Mouse (Mus musculus): ENCODE results near the gene Gpr50. TPM values are rescaled to one million over a fixed set of nuclear protein-coding genes. Genes with fewer than 3 reads are reported as not detected.

Gene Gpr50
- polyA plus RNA-seq, 1 experiment from 2014 or later: 2.1 TPM

DNA sequence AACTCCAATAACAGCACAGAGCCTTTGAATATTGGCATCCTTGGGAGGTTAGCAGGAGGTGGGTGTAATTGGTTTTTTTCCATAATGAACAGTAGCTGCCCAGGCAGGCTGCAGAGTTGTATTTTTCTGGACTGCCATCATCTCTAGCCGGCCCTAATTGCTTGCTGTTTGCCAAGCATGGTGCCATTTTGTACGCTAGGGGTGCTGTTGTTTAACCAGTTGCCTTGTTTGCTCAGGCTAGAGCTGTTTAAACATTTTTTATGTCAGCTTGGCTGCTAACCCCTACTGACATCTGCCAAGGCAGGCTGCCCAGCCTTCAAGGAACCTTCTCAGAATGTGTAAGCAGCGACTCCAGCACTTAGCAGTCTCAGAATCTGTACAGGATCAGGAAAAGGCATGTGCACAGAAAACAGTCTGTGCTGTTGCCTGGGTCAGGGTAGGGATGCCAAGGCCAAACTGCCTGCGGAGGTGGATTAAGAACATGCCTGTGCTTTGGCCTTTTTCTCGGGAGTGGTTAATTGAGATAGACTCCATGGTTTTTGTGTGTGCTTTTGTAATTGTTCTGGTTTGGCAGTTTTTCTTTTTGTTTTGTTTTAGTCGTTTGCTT is 14.5 kb upstream of the Gpr50 start:
- Histone ChIP-seq H3K4me2 (ENCODE audit: low read length) (no peak overlapping the region), H3K9ac (ENCODE audit: low read length) (no peak overlapping the region), H3K4me1 (ENCODE audit: control insufficient read depth in 2 of 2, insufficient read depth in 2 of 2, low read length in 2 of 2) (no peaks in the 10 kb centered on the region), H3K27me3 (ENCODE audit: control insufficient read depth, insufficient read depth, low read length) (no peaks in the 10 kb centered on the region), H3K27ac (replicated peaks in 1 of 2; ENCODE audit: control insufficient read depth in 1 of 2, insufficient read depth in 1 of 2, low read depth in 2 of 2, low read length in 2 of 2) (no peak overlapping the region), H3K4me3 (ENCODE audit: control insufficient read depth in 1 of 2, insufficient read depth in 1 of 2, low read depth in 1 of 2, low read length in 2 of 2) (no peak overlapping the region), H3K36me3 (ENCODE audit: control insufficient read depth, insufficient read depth, low read length) (no peaks in the 10 kb centered on the region), H3K9me3 (ENCODE audit: control insufficient read depth, low read length) (no peaks in the 10 kb centered on the region)
- WGBS: 43% methylated on average over 6 of the region's 6 CpGs
- no peak for ATAC-seq (ENCODE audit: insufficient number of reproducible peaks, insufficient read depth, low FRiP score, low read depth)

GRCm38 (mm10) chrX:71649993-71650392 is 13.5 kb upstream of the Gpr50 start:
- no peaks in the 10 kb centered on the region for H3K4me1 ChIP-seq (ENCODE audit: control insufficient read depth in 2 of 2, insufficient read depth in 2 of 2, low read length in 2 of 2)
- H3K9ac ChIP-seq (ENCODE audit: low read length): no peak overlapping the region
- 44% methylated on average over 8 of the region's 8 CpGs for WGBS
- no peaks in the 10 kb centered on the region for H3K27me3 ChIP-seq (ENCODE audit: control insufficient read depth, insufficient read depth, low read length)
- H3K4me2 ChIP-seq (ENCODE audit: low read length): no peak overlapping the region
- no peak for ATAC-seq (ENCODE audit: insufficient number of reproducible peaks, insufficient read depth, low FRiP score, low read depth)
- H3K4me3 ChIP-seq (ENCODE audit: control insufficient read depth in 1 of 2, insufficient read depth in 1 of 2, low read depth in 1 of 2, low read length in 2 of 2): no peak overlapping the region
- H3K9me3 ChIP-seq (ENCODE audit: control insufficient read depth, low read length): no peaks in the 10 kb centered on the region
- H3K36me3 ChIP-seq (ENCODE audit: control insufficient read depth, insufficient read depth, low read length): no peaks in the 10 kb centered on the region
- H3K27ac ChIP-seq (replicated peaks in 1 of 2; ENCODE audit: control insufficient read depth in 1 of 2, insufficient read depth in 1 of 2, low read depth in 2 of 2, low read length in 2 of 2): no peak overlapping the region

DNA sequence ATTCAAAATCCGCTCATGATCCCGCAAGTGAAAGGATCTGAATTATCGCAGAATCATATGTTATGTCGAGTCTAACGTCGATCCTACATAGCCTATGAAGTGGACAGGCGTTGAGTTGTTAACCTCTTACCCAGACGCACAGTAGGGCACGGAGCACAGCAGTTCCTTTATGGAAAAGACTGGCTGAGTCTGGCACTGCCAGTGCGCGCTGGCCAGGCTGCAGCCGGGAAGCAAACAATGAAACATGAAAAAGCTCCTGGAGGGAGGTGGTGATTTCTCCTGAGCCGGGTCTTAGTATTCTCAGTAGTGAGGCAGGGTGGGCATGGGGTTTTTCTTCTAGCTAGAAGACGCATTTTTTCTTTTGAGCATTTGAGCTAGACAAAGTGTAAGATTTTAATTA is 1.7 kb upstream of the Gpr50 start:
- H3K4me2 ChIP-seq (ENCODE audit: low read length): no peak overlapping the region
- no peak for ATAC-seq (ENCODE audit: insufficient number of reproducible peaks, insufficient read depth, low FRiP score, low read depth)
- no peak overlapping the region for H3K27ac ChIP-seq (replicated peaks in 1 of 2; ENCODE audit: control insufficient read depth in 1 of 2, insufficient read depth in 1 of 2, low read depth in 2 of 2, low read length in 2 of 2)
- H3K4me3 ChIP-seq (ENCODE audit: control insufficient read depth in 1 of 2, insufficient read depth in 1 of 2, low read depth in 1 of 2, low read length in 2 of 2): no peak overlapping the region
- peaks cover 80% of the 10 kb centered on the region for H3K27me3 ChIP-seq (ENCODE audit: control insufficient read depth, insufficient read depth, low read length)
- no peaks in the 10 kb centered on the region for H3K36me3 ChIP-seq (ENCODE audit: control insufficient read depth, insufficient read depth, low read length)
- H3K4me1 ChIP-seq (ENCODE audit: control insufficient read depth in 2 of 2, insufficient read depth in 2 of 2, low read length in 2 of 2): no peaks in the 10 kb centered on the region
- 26% methylated on average over 14 of the region's 14 CpGs for WGBS
- peaks cover 5% of the 10 kb centered on the region; the same call in 1 of the 2 replicates for H3K9me3 ChIP-seq (ENCODE audit: control insufficient read depth, low read length)
- no peak overlapping the region for H3K9ac ChIP-seq (ENCODE audit: low read length)

DNA sequence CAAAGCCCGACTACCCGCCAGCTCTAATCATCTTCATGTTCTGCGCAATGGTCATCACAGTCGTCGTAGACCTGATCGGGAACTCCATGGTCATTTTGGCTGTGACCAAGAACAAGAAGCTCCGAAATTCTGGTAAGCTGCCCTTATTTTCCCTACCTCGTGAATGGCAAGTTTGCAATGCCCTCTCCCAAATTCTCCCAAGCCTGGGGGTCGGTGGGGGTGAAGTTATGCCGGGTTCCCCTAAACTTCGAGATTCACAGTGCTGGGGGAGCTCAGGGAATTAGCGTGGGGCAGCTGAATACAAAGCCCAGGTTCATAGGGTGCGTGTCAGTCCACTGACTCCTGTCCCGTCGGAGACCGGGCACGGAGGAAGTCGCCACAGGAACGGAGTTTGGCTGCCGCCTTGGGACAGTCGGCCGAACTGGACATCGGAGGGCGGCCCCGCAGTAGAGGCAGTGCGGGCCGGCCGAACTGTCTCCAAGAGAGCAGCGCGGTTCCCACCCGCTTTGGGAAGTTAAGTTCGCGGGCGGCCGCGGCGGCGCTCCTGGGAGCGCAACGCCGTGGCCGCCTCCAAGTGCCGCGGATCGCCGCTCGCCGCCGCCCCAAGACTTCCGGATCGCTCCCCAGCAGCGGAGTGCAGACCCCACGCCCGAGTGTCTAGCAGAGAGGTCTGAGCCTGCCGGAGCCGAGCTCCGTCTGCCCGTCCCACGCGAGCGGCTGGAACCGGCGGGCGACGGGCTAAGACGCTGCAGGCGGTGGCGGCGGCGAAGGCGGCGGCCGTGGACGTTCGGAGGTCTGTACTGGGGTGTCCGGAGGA is 612 bp downstream of the Gpr50 start:
- no peak for ATAC-seq (ENCODE audit: insufficient number of reproducible peaks, insufficient read depth, low FRiP score, low read depth)
- Histone ChIP-seq H3K36me3 (ENCODE audit: control insufficient read depth, insufficient read depth, low read length) (no peaks in the 10 kb centered on the region), H3K9ac (ENCODE audit: low read length) (peak overlapping the region; percentile 44; the same call in 1 of the 2 replicates), H3K27me3 (ENCODE audit: control insufficient read depth, insufficient read depth, low read length) (peaks cover 80% of the 10 kb centered on the region), H3K27ac (replicated peaks in 1 of 2; ENCODE audit: control insufficient read depth in 1 of 2, insufficient read depth in 1 of 2, low read depth in 2 of 2, low read length in 2 of 2) (no peak overlapping the region), H3K4me1 (ENCODE audit: control insufficient read depth in 2 of 2, insufficient read depth in 2 of 2, low read length in 2 of 2) (no peaks in the 10 kb centered on the region), H3K9me3 (ENCODE audit: control insufficient read depth, low read length) (peaks cover 5% of the 10 kb centered on the region; the same call in 1 of the 2 replicates), H3K4me3 (ENCODE audit: control insufficient read depth in 1 of 2, insufficient read depth in 1 of 2, low read depth in 1 of 2, low read length in 2 of 2) (peak overlapping the region; percentile 46 to 55), H3K4me2 (ENCODE audit: low read length) (peak overlapping the region; percentile 72)
- WGBS: 17% methylated on average over 74 of the region's 76 CpGs

- peak overlapping the region; percentile 72 for H3K4me2 ChIP-seq (ENCODE audit: low read length)
- 12% methylated on average over 14 of the region's 15 CpGs for WGBS
- H3K4me1 ChIP-seq (ENCODE audit: control insufficient read depth in 2 of 2, insufficient read depth in 2 of 2, low read length in 2 of 2): no peaks in the 10 kb centered on the region
- no peak overlapping the region for H3K27ac ChIP-seq (replicated peaks in 1 of 2; ENCODE audit: control insufficient read depth in 1 of 2, insufficient read depth in 1 of 2, low read depth in 2 of 2, low read length in 2 of 2)
- no peak overlapping the region for H3K9ac ChIP-seq (ENCODE audit: low read length)
- H3K27me3 ChIP-seq (ENCODE audit: control insufficient read depth, insufficient read depth, low read length): peaks cover 81% of the 10 kb centered on the region
- no peak for ATAC-seq (ENCODE audit: insufficient number of reproducible peaks, insufficient read depth, low FRiP score, low read depth)
- peak overlapping the region; percentile 46 to 55 for H3K4me3 ChIP-seq (ENCODE audit: control insufficient read depth in 1 of 2, insufficient read depth in 1 of 2, low read depth in 1 of 2, low read length in 2 of 2)
- peaks cover 5% of the 10 kb centered on the region; the same call in 1 of the 2 replicates for H3K9me3 ChIP-seq (ENCODE audit: control insufficient read depth, low read length)
- H3K36me3 ChIP-seq (ENCODE audit: control insufficient read depth, insufficient read depth, low read length): no peaks in the 10 kb centered on the region
Observed at GRCm38 (mm10) chrX:71664688-71665026, 1.2 kb downstream of the Gpr50 start.

GRCm38 (mm10) chrX:71670254-71670653 is 6.8 kb downstream of the Gpr50 start:
- Histone ChIP-seq H3K27ac (replicated peaks in 1 of 2; ENCODE audit: control insufficient read depth in 1 of 2, insufficient read depth in 1 of 2, low read depth in 2 of 2, low read length in 2 of 2) (no peak overlapping the region), H3K27me3 (ENCODE audit: control insufficient read depth, insufficient read depth, low read length) (peaks cover 34% of the 10 kb centered on the region), H3K9ac (ENCODE audit: low read length) (no peak overlapping the region), H3K9me3 (ENCODE audit: control insufficient read depth, low read length) (no peaks in the 10 kb centered on the region), H3K36me3 (ENCODE audit: control insufficient read depth, insufficient read depth, low read length) (no peaks in the 10 kb centered on the region), H3K4me1 (ENCODE audit: control insufficient read depth in 2 of 2, insufficient read depth in 2 of 2, low read length in 2 of 2) (no peaks in the 10 kb centered on the region), H3K4me2 (ENCODE audit: low read length) (no peak overlapping the region), H3K4me3 (ENCODE audit: control insufficient read depth in 1 of 2, insufficient read depth in 1 of 2, low read depth in 1 of 2, low read length in 2 of 2) (no peak overlapping the region)
- no peak for ATAC-seq (ENCODE audit: insufficient number of reproducible peaks, insufficient read depth, low FRiP score, low read depth)
- 16% methylated on average over 6 of the region's 6 CpGs for WGBS

- no peaks in the 10 kb centered on the region for H3K36me3 ChIP-seq (ENCODE audit: control insufficient read depth, insufficient read depth, low read length)
Observed at GRCm38 (mm10) chrX:71700817-71701469, 37.5 kb downstream of the Gpr50 start.

More at GRCm38 (mm10) chrX:71700817-71701469, 37.5 kb downstream of the Gpr50 start:
- no peaks in the 10 kb centered on the region for H3K27me3 ChIP-seq (ENCODE audit: control insufficient read depth, insufficient read depth, low read length)
- H3K9me3 ChIP-seq (ENCODE audit: control insufficient read depth, low read length): no peaks in the 10 kb centered on the region
- H3K9ac ChIP-seq (ENCODE audit: low read length): no peak overlapping the region
- H3K4me1 ChIP-seq (ENCODE audit: control insufficient read depth in 2 of 2, insufficient read depth in 2 of 2, low read length in 2 of 2): no peaks in the 10 kb centered on the region
- no peak overlapping the region for H3K4me2 ChIP-seq (ENCODE audit: low read length)
- H3K4me3 ChIP-seq (ENCODE audit: control insufficient read depth in 1 of 2, insufficient read depth in 1 of 2, low read depth in 1 of 2, low read length in 2 of 2): no peak overlapping the region
- no peak for ATAC-seq (ENCODE audit: insufficient number of reproducible peaks, insufficient read depth, low FRiP score, low read depth)
- no peak overlapping the region for H3K27ac ChIP-seq (replicated peaks in 1 of 2; ENCODE audit: control insufficient read depth in 1 of 2, insufficient read depth in 1 of 2, low read depth in 2 of 2, low read length in 2 of 2)
- 29% methylated on average over 6 of the region's 6 CpGs for WGBS

Measured in heart, embryonic 14.5 days (tissue).